Mouse (Mus musculus) forebrain, embryonic 13.5 days (tissue): ENCODE results near the gene Epc2. TPM values are rescaled to one million over a fixed set of nuclear protein-coding genes. Genes with fewer than 3 reads are reported as not detected.

Experiments
- ATAC-seq: fragments of 200-750 bp; cut with Nextera tagmentation; 2 replicates; pipeline ENCODE4 v1.8.0; 2017
- H3K27ac ChIP-seq: fragments of 300-500 bp; sonication (generic); 2 replicates; pipeline ENCODE4 v1.5.1; 2015; ENCODE audit warnings: inconsistent platforms, mild to moderate bottlenecking, moderate library complexity
- H3K27me3 ChIP-seq: fragments of 300-500 bp; sonication (generic); 2 replicates; pipeline ENCODE4 v1.6.1; 2015; ENCODE audit warnings: mild to moderate bottlenecking, inconsistent platforms
- H3K36me3 ChIP-seq: fragments of 300-500 bp; sonication (generic); 2 replicates; pipeline ENCODE4 v1.6.1; 2015; ENCODE audit warnings: mild to moderate bottlenecking, inconsistent platforms; ENCODE audit not compliant: poor library complexity, severe bottlenecking
- H3K4me1 ChIP-seq: fragments of 300-500 bp; sonication (generic); 2 replicates; pipeline ENCODE4 v1.6.1; 2015; ENCODE audit warnings: inconsistent platforms
- H3K4me2 ChIP-seq: fragments of 300-500 bp; sonication (generic); 2 replicates; pipeline ENCODE4 v1.6.1; 2015; ENCODE audit warnings: inconsistent platforms, mild to moderate bottlenecking, moderate library complexity
- H3K4me3 ChIP-seq: fragments of 300-500 bp; sonication (generic); 2 replicates; pipeline ENCODE4 v1.5.1; 2015; ENCODE audit warnings: mild to moderate bottlenecking, inconsistent platforms
- H3K9ac ChIP-seq: fragments of 300-500 bp; sonication (generic); 2 replicates; pipeline ENCODE4 v1.6.1; 2015; ENCODE audit warnings: mild to moderate bottlenecking, inconsistent platforms
- H3K9me3 ChIP-seq: fragments of 300-500 bp; sonication (generic); replicated peaks from 2 replicates; pipeline ENCODE4 v1.6.1; 2016; ENCODE audit warnings: inconsistent platforms
- WGBS: fragments of 180-500 bp; shearing (Covaris S2); methylation state at CpG from one replicate; pipeline ENCODE4 v1.1.7; 2015; 5-methylcytosine and 5-hydroxymethylcytosine counted together
- polyA plus RNA-seq: library from polyadenylated mRNA; unstranded; fragments of >200 nt; fragmentation: Nextera tagmentation; extraction: Ambion mirVana; gene quantifications from 2 replicates; pipeline ENCODE4 v1.2.1, GENCODE M21; 2015

Epc2 gene
- polyA plus RNA-seq, 1 experiment from 2014 or later: 14.7 TPM

- no peaks in the 10 kb centered on the region for H3K36me3 ChIP-seq
- H3K9ac ChIP-seq: no peak overlapping the region
- no peak for ATAC-seq
- H3K27ac ChIP-seq: no peak overlapping the region
- peaks cover 46% of the 10 kb centered on the region for H3K4me1 ChIP-seq
- no peaks in the 10 kb centered on the region for H3K27me3 ChIP-seq
- no peak overlapping the region for H3K4me2 ChIP-seq
- WGBS: 89% methylated on average over 3 of the region's 3 CpGs
- H3K4me3 ChIP-seq: no peak overlapping the region
- no peaks in the 10 kb centered on the region for H3K9me3 ChIP-seq
These were observed 122.0 kb downstream of the Epc2 start for GRCm38 (mm10) chr2:49573282-49573681.

GRCm38 (mm10) chr2:49580585-49580984, 129.3 kb downstream of the Epc2 start:
- no peak for ATAC-seq
- H3K4me2 ChIP-seq: no peak overlapping the region

GRCm38 (mm10) chr2:49582546-49582945, 131.3 kb downstream of the Epc2 start:
- ATAC-seq: no peak
- no peak overlapping the region for H3K4me3 ChIP-seq
- no peak overlapping the region for H3K4me2 ChIP-seq
- H3K27me3 ChIP-seq: no peaks in the 10 kb centered on the region
- WGBS: 87% methylated on average over 5 of the region's 5 CpGs
- H3K36me3 ChIP-seq: no peaks in the 10 kb centered on the region
- no peaks in the 10 kb centered on the region for H3K9me3 ChIP-seq
- H3K4me1 ChIP-seq: no peaks in the 10 kb centered on the region
- H3K9ac ChIP-seq: no peak overlapping the region
- no peak overlapping the region for H3K27ac ChIP-seq

More at GRCm38 (mm10) chr2:49580585-49580984, 129.3 kb downstream of the Epc2 start:
- H3K27me3 ChIP-seq: no peaks in the 10 kb centered on the region
- no peaks in the 10 kb centered on the region for H3K9me3 ChIP-seq
- no peaks in the 10 kb centered on the region for H3K36me3 ChIP-seq
- H3K4me3 ChIP-seq: no peak overlapping the region
- no peaks in the 10 kb centered on the region for H3K4me1 ChIP-seq
- WGBS: 81% methylated on average over 3 of the region's 3 CpGs
- H3K27ac ChIP-seq: no peak overlapping the region
- H3K9ac ChIP-seq: no peak overlapping the region

GRCm38 (mm10) chr2:49583311-49583710, 132.0 kb downstream of the Epc2 start:
- no peaks in the 10 kb centered on the region for H3K9me3 ChIP-seq
- WGBS: 95% methylated on average over 2 of the region's 2 CpGs
- no peak overlapping the region for H3K9ac ChIP-seq
- H3K27ac ChIP-seq: no peak overlapping the region
- H3K4me2 ChIP-seq: no peak overlapping the region
- H3K4me1 ChIP-seq: no peaks in the 10 kb centered on the region
- H3K36me3 ChIP-seq: no peaks in the 10 kb centered on the region
- H3K4me3 ChIP-seq: no peak overlapping the region
- no peaks in the 10 kb centered on the region for H3K27me3 ChIP-seq
- no peak for ATAC-seq

- Histone ChIP-seq H3K27me3 (no peaks in the 10 kb centered on the region), H3K4me1 (no peaks in the 10 kb centered on the region), H3K27ac (no peak overlapping the region), H3K9me3 (no peaks in the 10 kb centered on the region), H3K4me3 (no peak overlapping the region), H3K4me2 (no peak overlapping the region), H3K9ac (no peak overlapping the region), H3K36me3 (no peaks in the 10 kb centered on the region)
- ATAC-seq: no peak
- 76% methylated on average over 5 of the region's 5 CpGs for WGBS
These were observed 139.2 kb downstream of the Epc2 start for GRCm38 (mm10) chr2:49590450-49590849.

- H3K36me3 ChIP-seq: no peaks in the 10 kb centered on the region
- H3K9me3 ChIP-seq: no peaks in the 10 kb centered on the region
- no peak overlapping the region for H3K4me2 ChIP-seq
- H3K27me3 ChIP-seq: no peaks in the 10 kb centered on the region
- no peak overlapping the region for H3K4me3 ChIP-seq
- no peak for ATAC-seq
- no peak overlapping the region for H3K27ac ChIP-seq
- H3K4me1 ChIP-seq: no peaks in the 10 kb centered on the region
- H3K9ac ChIP-seq: no peak overlapping the region
These were observed 141.6 kb downstream of the Epc2 start for GRCm38 (mm10) chr2:49592926-49593325.

GRCm38 (mm10) chr2:49594886-49595285, 143.6 kb downstream of the Epc2 start:
- H3K9ac ChIP-seq: no peak overlapping the region
- H3K27ac ChIP-seq: no peak overlapping the region
- H3K27me3 ChIP-seq: no peaks in the 10 kb centered on the region
- no peak overlapping the region for H3K4me2 ChIP-seq
- 84% methylated on average over 7 of the region's 7 CpGs for WGBS
- H3K4me3 ChIP-seq: no peak overlapping the region
- peaks cover 9% of the 10 kb centered on the region for H3K4me1 ChIP-seq
- no peak for ATAC-seq
- no peaks in the 10 kb centered on the region for H3K9me3 ChIP-seq
- H3K36me3 ChIP-seq: no peaks in the 10 kb centered on the region

- no peak overlapping the region for H3K4me3 ChIP-seq
- H3K9ac ChIP-seq: no peak overlapping the region
- H3K27me3 ChIP-seq: no peaks in the 10 kb centered on the region
- H3K9me3 ChIP-seq: no peaks in the 10 kb centered on the region
- H3K4me2 ChIP-seq: no peak overlapping the region
- no peak overlapping the region for H3K27ac ChIP-seq
- H3K4me1 ChIP-seq: peaks cover 22% of the 10 kb centered on the region
- WGBS: 82% methylated on average over 3 of the region's 3 CpGs
- ATAC-seq: no peak
- no peaks in the 10 kb centered on the region for H3K36me3 ChIP-seq
These were observed 145.0 kb downstream of the Epc2 start for GRCm38 (mm10) chr2:49596318-49596717.

GRCm38 (mm10) chr2:49600021-49600681, 148.9 kb downstream of the Epc2 start:
- 0 out of 2 replicates have a peak, but pooled peaks cover 5% of the 10 kb centered on the region for H3K9me3 ChIP-seq
- H3K27ac ChIP-seq: peak overlapping the region; percentile 44
- no peak overlapping the region for H3K4me3 ChIP-seq
- H3K4me1 ChIP-seq: peaks cover 38% of the 10 kb centered on the region
- 34% methylated on average over 7 of the region's 7 CpGs for WGBS
- ATAC-seq: peak; percentile 66
- H3K36me3 ChIP-seq: no peaks in the 10 kb centered on the region
- H3K9ac ChIP-seq: no peak overlapping the region
- H3K4me2 ChIP-seq: no peak overlapping the region
- no peaks in the 10 kb centered on the region for H3K27me3 ChIP-seq

Other genes starting within 250 kb of the Epc2 start
- gene Kif5c, start 167.8 kb downstream of the Epc2 start, polyA plus RNA-seq: 129 and 139 TPM in 2 replicates